Mouse (Mus musculus) intestine, embryonic 15.5 days (tissue): ENCODE measurements at regions not wholly inside any gene's neighbourhood (a gene's known extent, or its start where the extent isn't known, plus 50 kb on each side); places are given as distances from the start of the nearest gene placed in this dataset.
A peak's percentile ranks its signal among the peaks of the same experiment; 100 is the strongest.

Experiments used
- ATAC-seq: fragments of 200-750 bp; cut with Nextera tagmentation; 2 replicates; pipeline ENCODE4 v1.8.0; 2017; ENCODE audit warnings: moderate TSS enrichment, moderate library complexity
- H3K27ac ChIP-seq: fragments of 300-500 bp; sonication (generic); 2 replicates; pipeline ENCODE4 v1.5.1; 2015; ENCODE audit warnings: mild to moderate bottlenecking, inconsistent platforms
- H3K27me3 ChIP-seq: fragments of 300-500 bp; sonication (generic); replicated peaks from 2 replicates; pipeline ENCODE4 v1.6.1; 2015; ENCODE audit warnings: inconsistent platforms
- H3K36me3 ChIP-seq: fragments of 300-500 bp; sonication (generic); 2 replicates; pipeline ENCODE4 v1.6.1; 2015; ENCODE audit warnings: inconsistent platforms
- H3K4me1 ChIP-seq: fragments of 300-500 bp; sonication (generic); replicated peaks from 2 replicates; pipeline ENCODE4 v1.6.1; 2015; ENCODE audit warnings: inconsistent platforms
- H3K4me2 ChIP-seq: fragments of 300-500 bp; sonication (generic); replicated peaks from 2 replicates; pipeline ENCODE4 v1.6.1; 2015; ENCODE audit warnings: mild to moderate bottlenecking, inconsistent platforms
- H3K4me3 ChIP-seq: fragments of 300-500 bp; sonication (generic); replicated peaks from 2 replicates; pipeline ENCODE4 v1.5.1; 2015; ENCODE audit warnings: inconsistent platforms
- H3K9ac ChIP-seq: fragments of 300-500 bp; sonication (generic); 2 replicates; pipeline ENCODE4 v1.6.1; 2015; ENCODE audit warnings: inconsistent platforms
- H3K9me3 ChIP-seq: fragments of 300-500 bp; sonication (generic); 2 replicates; pipeline ENCODE4 v1.6.1; 2016; ENCODE audit warnings: inconsistent platforms
- WGBS: fragments of 180-500 bp; shearing (Covaris S2); methylation state at CpG from one replicate; pipeline ENCODE4 v1.1.7; 2015; 5-methylcytosine and 5-hydroxymethylcytosine counted together

- ATAC-seq = no peak
- Histone ChIP-seq H3K4me1 (0 out of 2 replicates have a peak, but pooled peaks cover 2% of the 10 kb centered on the region), H3K4me3 (no peak overlapping the region), H3K9ac (no peak overlapping the region), H3K9me3 (no peaks in the 10 kb centered on the region), H3K4me2 (no peak overlapping the region), H3K36me3 (no peaks in the 10 kb centered on the region), H3K27ac (no peak overlapping the region), H3K27me3 (no peaks in the 10 kb centered on the region)
- 77% methylated on average over 3 of the region's 3 CpGs for WGBS
Measured at GRCm38 (mm10) chr15:10816213-10816621, 101.8 kb upstream of the Rai14 start.

GRCm38 (mm10) chr15:10818216-10818615, 103.8 kb upstream of the Rai14 start:
- Histone ChIP-seq H3K4me2 (no peak overlapping the region), H3K36me3 (no peaks in the 10 kb centered on the region), H3K9ac (no peak overlapping the region), H3K4me3 (no peak overlapping the region), H3K4me1 (0 out of 2 replicates have a peak, but pooled peaks cover 2% of the 10 kb centered on the region), H3K27ac (0 out of 2 replicates have a peak overlapping the region, but pooled peaks have one; percentile 17), H3K9me3 (no peaks in the 10 kb centered on the region), H3K27me3 (no peaks in the 10 kb centered on the region)
- ATAC-seq = peak; percentile 83
- 48% methylated on average over 6 of the region's 6 CpGs for WGBS

GRCm38 (mm10) chr15:10818706-10819105, 104.3 kb upstream of the Rai14 start:
- H3K36me3 ChIP-seq = no peaks in the 10 kb centered on the region
- no peak overlapping the region for H3K4me2 ChIP-seq
- H3K4me1 ChIP-seq = 0 out of 2 replicates have a peak, but pooled peaks cover 2% of the 10 kb centered on the region
- 0 out of 2 replicates have a peak overlapping the region, but pooled peaks have one; percentile 17 for H3K27ac ChIP-seq
- H3K9me3 ChIP-seq = no peaks in the 10 kb centered on the region
- no peak overlapping the region for H3K4me3 ChIP-seq
- no peak overlapping the region for H3K9ac ChIP-seq
- no peak for ATAC-seq
- H3K27me3 ChIP-seq = no peaks in the 10 kb centered on the region
- 97% methylated on average over 1 of the region's 1 CpGs for WGBS

GRCm38 (mm10) chr15:10823933-10824332, 109.5 kb upstream of the Rai14 start:
- Histone ChIP-seq H3K4me2 (no peak overlapping the region), H3K9me3 (no peaks in the 10 kb centered on the region), H3K4me1 (no peaks in the 10 kb centered on the region), H3K9ac (no peak overlapping the region), H3K27ac (no peak overlapping the region), H3K36me3 (no peaks in the 10 kb centered on the region), H3K4me3 (no peak overlapping the region), H3K27me3 (no peaks in the 10 kb centered on the region)
- ATAC-seq = no peak
- WGBS = 73% methylated on average over 5 of the region's 5 CpGs

DNA sequence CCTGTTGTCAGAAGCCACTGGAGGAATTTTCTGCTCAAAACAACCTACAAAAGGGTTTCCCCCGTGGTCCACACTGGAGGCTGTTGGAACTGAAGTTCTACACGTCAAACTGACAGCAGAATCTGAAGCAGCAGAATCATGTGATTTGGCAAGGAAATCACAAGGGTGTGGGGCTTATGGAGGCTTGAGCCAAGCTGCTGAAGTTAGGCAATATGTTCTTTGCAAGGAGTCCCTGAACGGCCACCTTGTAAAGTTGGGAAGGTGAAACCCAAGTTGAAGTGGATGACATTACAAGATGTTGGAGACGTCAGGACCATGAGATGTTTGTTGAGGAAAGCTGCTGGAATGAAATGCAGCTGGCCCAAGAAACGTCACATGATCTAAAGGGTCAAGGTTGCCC, 115.2 kb upstream of the Rai14 start:
- Histone ChIP-seq H3K36me3 (no peaks in the 10 kb centered on the region), H3K9ac (no peak overlapping the region), H3K27ac (no peak overlapping the region), H3K27me3 (no peaks in the 10 kb centered on the region), H3K4me1 (0 out of 2 replicates have a peak, but pooled peaks cover 2% of the 10 kb centered on the region), H3K4me3 (no peak overlapping the region), H3K9me3 (no peaks in the 10 kb centered on the region), H3K4me2 (no peak overlapping the region)
- 76% methylated on average over 5 of the region's 5 CpGs for WGBS
- ATAC-seq = no peak

GRCm38 (mm10) chr15:10830478-10830877, 116.1 kb upstream of the Rai14 start:
- Histone ChIP-seq H3K4me1 (0 out of 2 replicates have a peak, but pooled peaks cover 2% of the 10 kb centered on the region), H3K9ac (no peak overlapping the region), H3K36me3 (no peaks in the 10 kb centered on the region), H3K9me3 (no peaks in the 10 kb centered on the region), H3K27me3 (no peaks in the 10 kb centered on the region), H3K27ac (no peak overlapping the region), H3K4me2 (no peak overlapping the region), H3K4me3 (no peak overlapping the region)
- WGBS = 72% methylated on average over 5 of the region's 5 CpGs
- no peak for ATAC-seq

DNA sequence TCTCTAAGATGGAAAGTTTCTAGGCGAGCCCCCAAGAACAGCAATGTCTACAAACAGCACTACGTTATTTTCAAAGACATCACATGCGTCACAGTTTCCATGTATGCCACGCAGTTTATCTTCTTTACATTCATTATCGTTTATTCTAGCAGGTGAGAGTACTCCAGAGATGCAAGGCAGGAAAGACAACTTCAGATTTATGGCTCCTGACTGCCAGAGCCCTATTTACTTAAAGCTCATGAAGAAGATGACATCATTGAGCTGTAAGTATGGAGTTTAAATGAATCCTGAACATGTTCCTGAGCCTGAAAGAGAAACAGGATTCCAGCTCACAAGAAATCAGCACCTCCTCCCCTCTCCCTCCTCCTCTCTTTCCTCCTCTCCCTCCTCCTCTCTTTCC, 116.7 kb upstream of the Rai14 start:
- 16% methylated on average over 5 of the region's 5 CpGs for WGBS
- no peaks in the 10 kb centered on the region for H3K27me3 ChIP-seq
- no peak overlapping the region for H3K4me3 ChIP-seq
- peak; percentile 70 for ATAC-seq
- no peaks in the 10 kb centered on the region for H3K9me3 ChIP-seq
- H3K36me3 ChIP-seq = no peaks in the 10 kb centered on the region
- H3K9ac ChIP-seq = no peak overlapping the region
- H3K4me2 ChIP-seq = no peak overlapping the region
- no peak overlapping the region for H3K27ac ChIP-seq
- H3K4me1 ChIP-seq = 0 out of 2 replicates have a peak, but pooled peaks cover 2% of the 10 kb centered on the region

GRCm38 (mm10) chr15:10832331-10832730, 117.9 kb upstream of the Rai14 start:
- H3K36me3 ChIP-seq = no peaks in the 10 kb centered on the region
- WGBS = 50% methylated on average over 1 of the region's 1 CpGs
- H3K4me1 ChIP-seq = 0 out of 2 replicates have a peak, but pooled peaks cover 2% of the 10 kb centered on the region

GRCm38 (mm10) chr15:10833866-10834571, 118.1 kb upstream of the C1qtnf3 start:
- WGBS = 56% methylated on average over 7 of the region's 7 CpGs
- H3K4me3 ChIP-seq = no peak overlapping the region
- H3K4me2 ChIP-seq = peak overlapping the region; percentile 24
- no peaks in the 10 kb centered on the region for H3K27me3 ChIP-seq
- no peaks in the 10 kb centered on the region for H3K9me3 ChIP-seq
- peak overlapping the region; percentile 88 for H3K27ac ChIP-seq
- H3K9ac ChIP-seq = no peak overlapping the region
- H3K4me1 ChIP-seq = 0 out of 2 replicates have a peak, but pooled peaks cover 2% of the 10 kb centered on the region
- peak; percentile 91 for ATAC-seq
- H3K36me3 ChIP-seq = no peaks in the 10 kb centered on the region

More at GRCm38 (mm10) chr15:10832331-10832730, 117.9 kb upstream of the Rai14 start:
- Histone ChIP-seq H3K9me3 (no peaks in the 10 kb centered on the region), H3K27me3 (no peaks in the 10 kb centered on the region), H3K4me2 (no peak overlapping the region), H3K27ac (no peak overlapping the region), H3K9ac (no peak overlapping the region), H3K4me3 (no peak overlapping the region)
- no peak for ATAC-seq

- H3K4me3 ChIP-seq = no peak overlapping the region
- ATAC-seq = no peak
- 94% methylated on average over 1 of the region's 1 CpGs for WGBS
- H3K27me3 ChIP-seq = no peaks in the 10 kb centered on the region
- no peak overlapping the region for H3K4me2 ChIP-seq
- H3K9me3 ChIP-seq = no peaks in the 10 kb centered on the region
- no peaks in the 10 kb centered on the region for H3K36me3 ChIP-seq
- no peaks in the 10 kb centered on the region; the same call in 1 of the 2 replicates for H3K4me1 ChIP-seq
- H3K27ac ChIP-seq = no peak overlapping the region
- no peak overlapping the region for H3K9ac ChIP-seq
Measured at GRCm38 (mm10) chr15:10838584-10839288, 113.4 kb upstream of the C1qtnf3 start.

DNA sequence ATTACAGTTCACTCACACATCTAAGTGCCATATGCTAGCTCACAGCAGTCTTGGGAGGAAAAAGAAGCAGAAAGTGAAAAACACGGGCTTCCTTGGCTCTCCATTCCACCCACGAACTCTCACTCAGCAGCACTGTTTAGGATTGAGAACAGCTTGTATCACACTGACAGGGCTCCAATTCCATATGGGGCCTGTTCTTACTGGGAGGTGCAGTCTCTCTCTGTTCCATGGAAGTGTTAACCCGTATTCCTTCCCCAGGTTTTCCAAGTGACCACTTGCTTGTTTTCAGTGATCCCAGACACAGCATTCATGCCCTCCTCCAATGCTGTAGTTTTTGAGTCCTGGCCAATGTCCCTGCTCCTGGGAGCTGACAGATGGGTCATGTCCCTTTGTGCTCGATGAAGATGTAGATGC, 111.5 kb upstream of the C1qtnf3 start:
- no peak overlapping the region for H3K27ac ChIP-seq
- no peaks in the 10 kb centered on the region for H3K9me3 ChIP-seq
- H3K9ac ChIP-seq = no peak overlapping the region
- H3K27me3 ChIP-seq = no peaks in the 10 kb centered on the region
- H3K36me3 ChIP-seq = no peaks in the 10 kb centered on the region
- 57% methylated on average over 4 of the region's 4 CpGs for WGBS
- no peak overlapping the region for H3K4me3 ChIP-seq
- ATAC-seq = no peak
- no peak overlapping the region for H3K4me2 ChIP-seq
- no peaks in the 10 kb centered on the region; the same call in 1 of the 2 replicates for H3K4me1 ChIP-seq

DNA sequence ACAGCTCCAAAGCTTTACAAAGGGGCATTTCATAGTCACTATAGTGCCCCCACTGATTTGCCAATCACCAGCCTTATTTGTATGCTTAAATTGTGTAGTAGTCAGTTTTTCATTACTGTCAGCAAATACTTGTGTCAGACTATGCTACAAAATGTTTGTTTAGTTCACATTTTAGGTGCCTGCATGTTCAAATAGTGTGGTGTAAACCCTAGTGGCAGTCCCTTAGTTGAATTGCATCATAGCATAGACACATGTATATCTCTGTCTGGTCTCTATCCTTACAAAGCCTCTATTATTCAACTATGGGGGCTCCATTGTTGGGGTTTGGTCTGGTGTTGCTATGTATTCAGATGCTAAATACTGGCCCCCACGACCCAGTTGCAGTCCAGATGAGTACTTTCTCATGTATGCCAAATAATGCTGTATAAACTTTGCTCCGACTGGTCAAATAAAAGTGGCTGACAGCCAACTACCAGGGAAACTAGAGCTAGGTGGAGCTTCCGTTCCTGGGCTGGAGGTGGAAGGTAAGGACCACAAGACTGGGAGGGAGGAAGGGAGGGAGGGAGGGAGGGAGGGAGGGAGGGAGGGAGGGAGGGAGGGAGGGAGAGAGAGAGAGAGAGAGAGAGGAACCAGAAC, 109.0 kb upstream of the C1qtnf3 start:
- WGBS = 35% methylated on average over 3 of the region's 3 CpGs

More for the DNA sequence above, 109.0 kb upstream of the C1qtnf3 start:
- ATAC-seq = no peak
- H3K9ac ChIP-seq = no peak overlapping the region
- H3K36me3 ChIP-seq = no peaks in the 10 kb centered on the region
- H3K4me2 ChIP-seq = no peak overlapping the region
- H3K9me3 ChIP-seq = no peaks in the 10 kb centered on the region
- H3K4me1 ChIP-seq = no peaks in the 10 kb centered on the region; the same call in 1 of the 2 replicates
- H3K27ac ChIP-seq = no peak overlapping the region
- no peaks in the 10 kb centered on the region for H3K27me3 ChIP-seq
- no peak overlapping the region for H3K4me3 ChIP-seq
